15 mouse cellular contexts compared by ENCODE assay signal in genomic region chr1:60809166-60809565, GRCm38 (mm10).
A peak's percentile ranks its signal among the peaks of the same experiment; 100 is the strongest.
DNase-seq lines count a peak whose midpoint lies in the region; ATAC-seq and TF ChIP-seq lines count a peak whose summit lies in the region.
"Had no signal": no experiment of that assay in that cellular context is flagged by ENCODE, and none has a peak within 500 bp of the region (broad histone marks: within the 10 kb centered on the region; RNA-seq: fewer than 3 reads in every experiment).

No protein-coding gene starts in this region.

- intact Hi-C loops in heart, adult 2 months (cut with DNase I), result no loop called here
- intact Hi-C loops in gastrocnemius, postnatal 14 days (cut with DNase I; ENCODE audit: low total_unique reads), result no loop called here
- intact Hi-C loops in heart, postnatal 36 days (cut with DNase I), result loop anchor here (5.0 kb wide), 1 partner anchor 62 kb away; no protein-coding TSS in a partner anchor

- TF ChIP-seq CTCF in heart, adult 2 months (IDR thresholded peaks at IDR 0.05), result no peak

- ATAC-seq in heart, embryonic 12.5 days (ENCODE audit: insufficient number of reproducible peaks, low FRiP score), result no peak
- ATAC-seq: lung, postnatal 0 days had no signal

- peak overlapping the region; percentile 50; the same call in 1 of the 2 replicates for H3K9ac ChIP-seq in heart, adult 2 months (ENCODE audit: low read depth, low read length)
- no peak overlapping the region for H3K9ac ChIP-seq in heart, embryonic 12.5 days
- H3K9ac ChIP-seq: embryonic facial prominence, embryonic 13.5 days; neural tube, embryonic 13.5 days had no signal

- H3K79me2 ChIP-seq in heart, adult 2 months (replicated peaks; ENCODE audit: control insufficient read depth, insufficient read depth, low read length), result no peaks in the 10 kb centered on the region

- TF ChIP-seq POLR2A in heart, adult 2 months (IDR thresholded peaks at IDR 0.05; ENCODE audit: insufficient read depth, low read depth, low read length), result no peak

- peak overlapping the region; percentile 47 for H3K27ac ChIP-seq in heart, adult 2 months
- no peak overlapping the region for H3K27ac ChIP-seq in heart, embryonic 12.5 days (ENCODE audit: poor library complexity, severe bottlenecking)
- H3K27ac ChIP-seq: embryonic facial prominence, embryonic 13.5 days; midbrain, embryonic 10.5 days; neural tube, embryonic 13.5 days had no signal

- TF ChIP-seq EP300 in heart, adult 2 months (IDR thresholded peaks at IDR 0.05; ENCODE audit: insufficient read depth, low read depth, low read length), result no peak

- H3K4me2 ChIP-seq in heart, embryonic 12.5 days, result no peak overlapping the region
- H3K4me2 ChIP-seq: embryonic facial prominence, embryonic 13.5 days; liver, embryonic 11.5 days; neural tube, embryonic 13.5 days had no signal

- WGBS in heart, adult 2 months, result 49% methylated on average over 12 of the region's 12 CpGs
- WGBS in heart, embryonic 12.5 days, result 71% methylated on average over 12 of the region's 12 CpGs

- H3K27me3 ChIP-seq in heart, adult 2 months (ENCODE audit: control insufficient read depth, insufficient read depth, low read length), result no peaks in the 10 kb centered on the region
- H3K27me3 ChIP-seq in heart, embryonic 12.5 days (replicated peaks), result no peaks in the 10 kb centered on the region
- H3K27me3 ChIP-seq: embryonic facial prominence, embryonic 13.5 days; neural tube, embryonic 13.5 days had no signal

- H3K36me3 ChIP-seq in heart, adult 2 months (ENCODE audit: control insufficient read depth, insufficient read depth, low read length), result no peaks in the 10 kb centered on the region
- no peaks in the 10 kb centered on the region for H3K36me3 ChIP-seq in heart, embryonic 12.5 days
- H3K36me3 ChIP-seq: embryonic facial prominence, embryonic 13.5 days; midbrain, embryonic 10.5 days; neural tube, embryonic 13.5 days had no signal

- H3K4me1 ChIP-seq in heart, adult 2 months (ENCODE audit: control insufficient read depth, insufficient read depth, low read length), result peaks cover 2% of the 10 kb centered on the region
- H3K4me1 ChIP-seq in heart, embryonic 12.5 days (replicated peaks), result peaks cover 4% of the 10 kb centered on the region
- H3K4me1 ChIP-seq: embryonic facial prominence, embryonic 13.5 days; neural tube, embryonic 13.5 days had no signal

- DNase-seq in heart, adult 2 months, result peak in 1 of 2 experiments; percentile 59
- peak; percentile 43 for DNase-seq in lung, postnatal 10 days
- no peak for DNase-seq in lung, postnatal 25 days (ENCODE audit: low spot score)
- DNase-seq in gastrocnemius, postnatal 14 days, result peak; percentile 35
- DNase-seq in heart, postnatal 36 days, result peak; percentile 32 to 46
- no peak for DNase-seq in thymus, postnatal 36 days
- DNase-seq: adrenal gland, postnatal 36 days; kidney, adult 9 months; thymus, adult 18-20 months had no signal

- 0 out of 2 replicates have a peak overlapping the region, but pooled peaks have one; percentile 13 for H3K4me3 ChIP-seq in heart, adult 2 months
- H3K4me3 ChIP-seq in heart, embryonic 12.5 days, result no peak overlapping the region
- H3K4me3 ChIP-seq: embryonic facial prominence, embryonic 13.5 days; midbrain, embryonic 10.5 days; neural tube, embryonic 13.5 days had no signal

- no peaks in the 10 kb centered on the region for H3K9me3 ChIP-seq in heart, embryonic 12.5 days (replicated peaks)
- H3K9me3 ChIP-seq: embryonic facial prominence, embryonic 13.5 days; midbrain, embryonic 10.5 days; neural tube, embryonic 13.5 days had no signal

Comparison
In these comparisons a context has a peak if more than half of its experiments do, and no peak if none do; other contexts are left out.
1. DNase-seq: peak in lung, postnatal 10 days (single experiment), gastrocnemius, postnatal 14 days (single experiment) and heart, postnatal 36 days (2 of 2); none in lung, postnatal 25 days (single experiment) and thymus, postnatal 36 days (0 of 2).